Mouse (Mus musculus) E14TG2a.4 (cell line): ENCODE measurements around the gene Mybpc1.

Source experiments
- H3K27me3 ChIP-seq: 2 replicates; pipeline ENCODE4 v1.6.1; 2014; ENCODE audit warnings: low read length, control low read depth; ENCODE audit not compliant: insufficient read depth
- H3K36me3 ChIP-seq: 2 replicates; pipeline ENCODE4 v1.6.1; 2014; ENCODE audit warnings: low read length, control low read depth; ENCODE audit not compliant: insufficient read depth
- H3K4me1 ChIP-seq: replicated peaks from 2 replicates; pipeline ENCODE4 v1.6.1; 2014; ENCODE audit warnings: low read depth, low read length, control low read depth
- H3K4me3 ChIP-seq: replicated peaks from 2 replicates; pipeline ENCODE4 v1.5.1; 2014; ENCODE audit warnings: mild to moderate bottlenecking, low read length
- H3K9me3 ChIP-seq: 2 replicates; pipeline ENCODE4 v1.6.1; 2014; ENCODE audit warnings: low read length, control low read depth
- CTCF ChIP-seq: conservative IDR thresholded peaks from 2 replicates; pipeline ENCODE4 v1.5.1; 2014; ENCODE audit warnings: low read length
- NANOG ChIP-seq: IDR thresholded peaks from 2 replicates; pipeline ENCODE4 v1.6.1; 2014; ENCODE audit warnings: borderline replicate concordance, low read length, mixed read lengths
- POU5F1 ChIP-seq: IDR thresholded peaks from 2 replicates; pipeline ENCODE4 v1.6.1; 2014; ENCODE audit warnings: low read length, borderline replicate concordance

Gene Mybpc1

GRCm38 (mm10) chr10:88505256-88505655 lies 99.7 kb downstream of the Mybpc1 start:
- Histone ChIP-seq H3K4me1 (peaks cover 28% of the 10 kb centered on the region), H3K4me3 (no peak overlapping the region), H3K9me3 (no peaks in the 10 kb centered on the region), H3K27me3 (peaks cover 11% of the 10 kb centered on the region), H3K36me3 (no peaks in the 10 kb centered on the region)
- TF ChIP-seq NANOG: peak; percentile 87; the same call in 1 of the 2 replicates
- TF ChIP-seq POU5F1: no peak

DNA sequence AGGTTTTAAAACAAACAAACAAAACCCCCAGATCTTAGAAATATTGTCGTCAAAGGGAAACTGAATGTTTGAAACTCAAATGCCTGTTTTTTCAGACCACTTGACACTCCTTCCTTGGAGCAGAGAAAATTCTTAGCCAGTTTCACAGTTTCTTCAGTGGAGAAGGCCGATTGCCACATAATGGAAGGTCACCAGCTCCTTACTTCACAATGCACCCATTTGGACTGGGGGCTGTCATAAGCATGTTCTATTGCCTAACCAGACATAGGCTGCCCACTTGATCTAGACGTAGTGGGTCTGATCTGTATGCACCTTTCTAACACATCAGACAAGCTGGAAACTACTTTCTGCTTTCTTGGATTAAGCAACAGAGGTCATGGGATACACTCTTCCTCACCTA lies 100.5 kb downstream of the Mybpc1 start:
- H3K4me3 ChIP-seq: peak overlapping the region; percentile 91
- H3K4me1 ChIP-seq: peaks cover 35% of the 10 kb centered on the region
- peaks cover 11% of the 10 kb centered on the region for H3K27me3 ChIP-seq
- TF ChIP-seq CTCF (no peak), NANOG (no peak), POU5F1 (no peak)
- no peaks in the 10 kb centered on the region for H3K9me3 ChIP-seq
- H3K36me3 ChIP-seq: no peaks in the 10 kb centered on the region

DNA sequence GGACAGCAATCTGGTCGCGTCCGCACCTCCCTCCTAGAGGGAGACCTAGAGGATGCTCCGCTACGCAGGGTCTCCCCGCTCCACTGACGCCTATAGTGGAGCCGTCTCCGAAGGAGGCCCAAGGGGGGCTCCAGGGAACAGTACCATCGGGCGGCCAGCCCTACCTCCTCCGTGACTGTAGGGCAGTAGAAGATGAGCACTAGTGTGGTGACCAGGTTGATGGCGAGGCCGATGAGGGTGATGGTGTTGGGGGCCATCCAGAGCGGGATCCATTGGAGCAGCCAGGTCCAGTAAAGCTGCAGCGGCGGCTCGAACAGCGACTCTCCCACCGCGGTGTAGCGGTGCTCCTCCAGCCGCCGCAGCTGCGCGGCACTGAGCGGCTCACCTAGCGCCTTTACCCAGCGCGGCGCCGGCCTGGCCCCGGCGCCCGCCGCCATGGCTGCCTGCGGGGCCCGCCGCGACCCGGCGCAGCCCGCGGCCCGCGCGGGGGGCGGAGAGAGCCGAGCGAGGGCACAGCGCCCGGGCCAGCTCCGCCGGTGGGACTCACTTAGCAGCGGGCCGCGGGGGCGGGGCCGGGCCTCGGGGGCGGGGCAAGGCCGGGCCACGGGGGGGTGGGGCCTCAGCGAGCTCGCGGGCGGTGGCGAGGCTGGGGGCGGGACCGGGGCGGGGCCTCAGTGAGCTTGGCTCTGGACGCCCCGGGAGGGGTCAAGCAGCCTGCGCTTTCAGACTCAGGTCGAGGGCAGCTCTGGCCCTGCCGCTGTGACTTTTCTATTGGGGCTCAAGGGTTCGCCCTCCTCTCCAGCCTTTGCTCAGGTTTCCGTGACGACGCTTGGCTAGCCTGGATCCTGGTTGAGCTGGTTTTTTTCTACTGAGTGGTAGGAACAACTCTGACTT lies 101.3 kb downstream of the Mybpc1 start, which contains the start of gene Chpt1:
Chpt1 (minus strand) TSS at position 653 of the 894 bp plus-strand sequence.
- Histone ChIP-seq H3K4me3 (peak within 1 kb of the TSS; percentile 91), H3K27me3 (peaks cover 11% of the 10 kb centered on the region), H3K36me3 (no peaks in the 10 kb centered on the region), H3K9me3 (no peaks in the 10 kb centered on the region), H3K4me1 (peaks cover 35% of the 10 kb centered on the region)
- TF ChIP-seq POU5F1 (no peak), CTCF (no peak), NANOG (no peak)

DNA sequence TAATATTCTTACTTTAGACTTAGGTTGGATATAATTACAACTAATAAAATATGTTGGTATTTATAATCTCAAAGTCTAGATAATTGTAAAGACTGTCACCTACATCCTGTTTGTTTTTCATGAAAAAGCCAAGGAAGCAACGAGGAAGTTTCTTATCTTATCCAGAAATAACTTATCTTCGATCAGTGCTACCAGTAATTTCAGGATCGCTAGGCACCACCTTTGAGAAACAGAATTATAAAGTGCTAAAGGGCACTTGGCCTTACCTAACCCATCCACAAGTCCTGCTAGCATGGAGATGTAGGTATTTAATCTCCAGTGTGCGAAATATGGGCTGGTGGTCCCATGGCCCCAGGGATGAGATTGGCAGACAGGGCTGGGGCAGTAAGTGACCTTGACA lies 102.0 kb downstream of the Mybpc1 start:
- Histone ChIP-seq H3K9me3 (no peaks in the 10 kb centered on the region), H3K27me3 (peaks cover 11% of the 10 kb centered on the region), H3K4me1 (peaks cover 35% of the 10 kb centered on the region), H3K36me3 (no peaks in the 10 kb centered on the region), H3K4me3 (peak overlapping the region; percentile 91)
- TF ChIP-seq NANOG (no peak), CTCF (no peak), POU5F1 (no peak)

GRCm38 (mm10) chr10:88501886-88502765 lies 102.8 kb downstream of the Mybpc1 start:
- no peaks in the 10 kb centered on the region for H3K9me3 ChIP-seq
- H3K27me3 ChIP-seq: peaks cover 11% of the 10 kb centered on the region
- H3K4me1 ChIP-seq: peaks cover 37% of the 10 kb centered on the region
- H3K36me3 ChIP-seq: no peaks in the 10 kb centered on the region
- TF ChIP-seq POU5F1 (no peak), NANOG (no peak), CTCF (no peak)
- H3K4me3 ChIP-seq: no peak overlapping the region

DNA sequence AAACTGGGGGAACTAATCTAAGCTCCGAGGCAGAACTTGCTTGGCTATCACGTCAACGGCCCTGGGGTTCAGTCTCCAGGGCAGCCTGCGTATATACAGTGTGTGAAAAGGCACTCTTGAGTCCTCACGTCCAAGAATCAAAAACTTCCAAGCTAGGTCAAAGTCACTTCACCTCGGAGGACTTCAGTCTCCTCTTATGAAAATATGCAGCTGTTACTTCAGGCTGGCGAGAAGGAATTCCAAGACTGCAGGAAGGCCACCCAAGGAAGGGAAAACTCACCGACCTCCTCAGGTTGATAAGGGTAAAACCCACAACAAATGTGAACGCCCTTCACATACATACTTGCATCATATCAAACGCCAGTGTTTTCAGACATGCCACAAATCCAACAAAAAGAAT lies 103.6 kb downstream of the Mybpc1 start:
- H3K9me3 ChIP-seq: no peaks in the 10 kb centered on the region
- H3K27me3 ChIP-seq: peaks cover 11% of the 10 kb centered on the region
- no peak overlapping the region for H3K4me3 ChIP-seq
- peaks cover 44% of the 10 kb centered on the region for H3K4me1 ChIP-seq
- H3K36me3 ChIP-seq: no peaks in the 10 kb centered on the region
- no peak for TF ChIP-seq NANOG
- TF ChIP-seq CTCF: no peak
- no peak for TF ChIP-seq POU5F1

DNA sequence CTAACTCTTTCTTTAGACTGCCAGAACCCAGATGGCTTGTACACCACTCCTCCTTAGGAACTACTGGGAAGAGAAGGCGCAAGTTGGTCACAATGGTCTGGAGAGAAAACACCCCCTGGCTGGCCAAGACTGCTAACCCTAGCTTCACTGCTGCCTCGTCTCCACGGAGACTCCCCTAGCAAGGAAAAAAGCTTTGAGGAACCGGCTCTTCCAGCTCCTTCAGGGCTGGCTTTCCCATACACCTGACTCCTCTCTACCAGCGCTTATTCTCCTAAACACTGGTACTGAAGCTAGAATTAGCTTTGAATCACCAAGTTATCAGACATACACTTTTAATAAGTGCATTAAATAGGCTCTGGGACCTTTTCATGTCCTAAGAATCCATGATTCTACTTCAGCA lies 105.0 kb downstream of the Mybpc1 start:
- TF ChIP-seq POU5F1 (no peak), CTCF (no peak), NANOG (no peak)

More for the DNA sequence above, 105.0 kb downstream of the Mybpc1 start:
- Histone ChIP-seq H3K36me3 (no peaks in the 10 kb centered on the region), H3K27me3 (peaks cover 11% of the 10 kb centered on the region), H3K4me1 (peaks cover 47% of the 10 kb centered on the region), H3K9me3 (no peaks in the 10 kb centered on the region), H3K4me3 (no peak overlapping the region)
